Mouse (Mus musculus) cerebellum, adult 2 months (tissue): ENCODE measurements around the gene Polr3gl. TPM values are rescaled to one million over a fixed set of nuclear protein-coding genes. Genes with fewer than 3 reads are reported as not detected.

Source experiments
- DNase-seq, 2 experiments: peaks; one replicate each; pipeline ENCODE4 v3.0.0; 2021
- H3K27ac ChIP-seq: fragments of 200-500 bp; 2 replicates; pipeline ENCODE4 v1.5.1; 2012; ENCODE audit warnings: low read length, control low read depth, inconsistent platforms; ENCODE audit not compliant: insufficient read depth
- H3K27me3 ChIP-seq: fragments of 200-500 bp; 2 replicates; pipeline ENCODE4 v1.6.1; 2012; ENCODE audit warnings: inconsistent platforms, mild to moderate bottlenecking, low read length, moderate library complexity; ENCODE audit not compliant: control insufficient read depth, insufficient read depth
- H3K4me1 ChIP-seq: fragments of 200-500 bp; 2 replicates; pipeline ENCODE4 v1.6.1; 2011; ENCODE audit warnings: low read length; ENCODE audit not compliant: control insufficient read depth, insufficient read depth
- H3K4me3 ChIP-seq: fragments of 200-500 bp; replicated peaks from 2 replicates; pipeline ENCODE3; 2011; ENCODE audit warnings: mild to moderate bottlenecking, low read depth, low read length, control low read depth; ENCODE audit not compliant: insufficient read depth
- CTCF ChIP-seq: fragments of 200-500 bp; IDR thresholded peaks from 2 replicates; pipeline ENCODE4 v1.5.1; 2011; ENCODE audit warnings: low read depth, mild to moderate bottlenecking, control low read depth, low read length, moderate library complexity, borderline replicate concordance; ENCODE audit not compliant: insufficient read depth
- POLR2A ChIP-seq: fragments of 200-500 bp; IDR thresholded peaks from 2 replicates; pipeline ENCODE4 v1.6.1; 2011; ENCODE audit warnings: low read length, control low read depth, borderline replicate concordance; ENCODE audit not compliant: insufficient read depth
- WGBS: fragments of 180-500 bp; shearing (Covaris S2); methylation state at CpG from one replicate; pipeline ENCODE4 v1.1.7; 2018; 5-methylcytosine and 5-hydroxymethylcytosine counted together
- polyA plus RNA-seq: library from polyadenylated mRNA; depleted of rRNA; stranded (reverse); fragments of >200 nt; gene quantifications from 2 replicates; pipeline ENCODE4 v1.2.3, GENCODE M21; 2012

Gene Polr3gl
- polyA plus RNA-seq, 1 experiment, result 55.5 TPM

DNA sequence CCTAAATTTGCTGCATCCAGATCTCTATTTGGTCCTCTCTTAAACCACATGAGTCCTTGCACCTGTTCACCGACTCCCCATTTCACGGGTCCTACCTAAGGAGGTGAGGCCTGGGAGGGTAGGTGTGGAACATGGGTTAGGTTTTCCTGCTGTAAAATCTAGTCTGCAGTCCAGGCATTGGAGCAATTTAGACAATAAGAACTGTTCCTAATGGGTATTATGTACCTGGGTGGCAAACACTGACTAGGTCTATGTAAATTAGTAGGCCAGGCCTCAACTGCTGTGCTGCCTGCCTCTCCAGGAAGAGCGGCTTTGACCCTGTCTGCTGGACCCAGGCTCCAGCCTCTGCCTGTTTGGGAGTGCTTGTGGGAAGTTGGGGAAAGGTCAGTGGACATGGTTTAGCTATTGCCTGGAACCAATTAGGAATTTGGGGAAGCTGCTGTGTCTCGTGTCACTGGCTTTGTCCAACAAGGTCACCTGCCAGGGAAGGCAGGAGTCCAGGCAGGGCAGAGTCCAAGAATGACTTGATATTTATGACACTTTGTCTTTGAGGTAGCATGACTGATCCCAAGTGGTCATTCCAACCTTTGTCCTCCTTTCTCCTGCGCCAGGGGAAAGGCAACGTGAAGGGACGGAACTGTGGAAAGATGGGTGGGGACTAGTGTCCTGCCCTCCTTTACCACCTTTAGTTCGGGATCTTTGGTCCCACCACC lies 18.6 kb downstream of the Polr3gl start:
- no peak overlapping the region for H3K27ac ChIP-seq
- WGBS, result 92% methylated on average over 8 of the region's 8 CpGs
- peaks cover 9% of the 10 kb centered on the region for H3K4me1 ChIP-seq
- no peak for DNase-seq
- H3K27me3 ChIP-seq, result no peaks in the 10 kb centered on the region
- H3K4me3 ChIP-seq, result no peak overlapping the region
- TF ChIP-seq POLR2A (no peak), CTCF (no peak)

- H3K27me3 ChIP-seq, result no peaks in the 10 kb centered on the region
- DNase-seq, result no peak
- H3K27ac ChIP-seq, result no peak overlapping the region
- H3K4me1 ChIP-seq, result peaks cover 9% of the 10 kb centered on the region
- 90% methylated on average over 19 of the region's 19 CpGs for WGBS
- TF ChIP-seq CTCF, result no peak
- TF ChIP-seq POLR2A, result no peak
- H3K4me3 ChIP-seq, result no peak overlapping the region
Observed at GRCm38 (mm10) chr3:96573611-96574511, 20.1 kb downstream of the Polr3gl start.

GRCm38 (mm10) chr3:96571896-96572698 lies 21.9 kb downstream of the Polr3gl start:
- no peak for TF ChIP-seq CTCF
- TF ChIP-seq POLR2A, result no peak
- Histone ChIP-seq H3K4me3 (no peak overlapping the region), H3K4me1 (peaks cover 5% of the 10 kb centered on the region), H3K27ac (no peak overlapping the region), H3K27me3 (no peaks in the 10 kb centered on the region)
- no peak for DNase-seq
- 67% methylated on average over 16 of the region's 16 CpGs for WGBS

GRCm38 (mm10) chr3:96571336-96571735 lies 22.6 kb downstream of the Polr3gl start:
- H3K27ac ChIP-seq, result no peak overlapping the region

DNA sequence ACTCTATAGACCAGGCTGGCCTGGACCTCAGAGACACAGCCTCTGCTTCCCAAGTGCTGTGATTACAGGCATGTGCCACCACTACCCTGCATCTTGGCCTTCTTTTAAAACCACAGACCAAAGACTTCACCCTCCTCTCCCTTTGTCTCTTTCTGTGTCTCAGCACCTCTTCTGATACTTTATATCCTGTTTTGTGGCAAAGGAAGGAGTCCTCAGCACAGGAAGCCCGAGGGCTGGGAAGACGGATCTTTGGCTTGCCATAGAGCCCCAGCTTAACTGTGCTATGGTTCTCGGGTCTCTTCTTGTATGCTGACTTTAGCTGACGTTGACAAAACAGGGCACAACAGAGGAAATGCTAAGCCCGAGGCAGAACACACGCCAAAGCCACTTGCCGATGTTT lies 23.3 kb downstream of the Polr3gl start:
- H3K27me3 ChIP-seq, result no peaks in the 10 kb centered on the region
- no peak for DNase-seq
- H3K27ac ChIP-seq, result no peak overlapping the region
- WGBS, result 87% methylated on average over 7 of the region's 7 CpGs
- H3K4me3 ChIP-seq, result no peak overlapping the region
- TF ChIP-seq CTCF (no peak), POLR2A (no peak)
- H3K4me1 ChIP-seq, result no peaks in the 10 kb centered on the region

More at GRCm38 (mm10) chr3:96571336-96571735, 22.6 kb downstream of the Polr3gl start:
- DNase-seq, result no peak
- Histone ChIP-seq H3K4me1 (no peaks in the 10 kb centered on the region; the same call in 1 of the 2 replicates), H3K4me3 (no peak overlapping the region), H3K27me3 (no peaks in the 10 kb centered on the region)
- TF ChIP-seq CTCF (no peak), POLR2A (no peak)
- 87% methylated on average over 2 of the region's 2 CpGs for WGBS

DNA sequence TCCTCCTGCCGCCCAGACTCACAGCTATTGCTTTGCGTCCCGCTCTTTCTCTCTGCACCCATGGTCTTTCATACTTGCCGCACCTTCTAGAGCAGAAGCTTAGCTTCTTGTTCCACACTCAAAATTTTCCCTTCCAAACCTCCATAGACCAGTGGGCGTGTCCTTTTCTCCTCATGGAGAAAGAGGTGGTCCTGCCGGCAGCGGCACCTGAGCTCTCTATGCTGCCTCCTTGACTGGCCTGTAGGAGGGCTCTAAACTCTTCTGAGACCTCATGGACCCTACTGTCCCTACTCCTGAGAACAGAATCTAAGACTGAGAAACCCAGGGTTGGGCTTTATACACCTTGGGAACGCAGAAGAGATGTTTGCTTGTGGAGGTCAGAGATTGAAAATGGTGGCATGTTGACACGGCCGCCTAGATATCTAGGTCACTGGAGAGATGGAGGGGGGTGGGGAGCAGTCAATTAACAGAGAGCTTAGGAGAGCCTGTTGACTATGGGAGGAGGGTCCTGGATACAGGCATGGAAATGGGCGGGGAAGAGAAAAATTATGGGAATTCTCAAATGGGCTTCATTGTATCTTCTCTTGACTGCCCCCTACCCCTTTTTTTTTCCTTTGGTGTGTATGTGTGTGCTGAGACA lies 23.9 kb downstream of the Polr3gl start:
- no peak for TF ChIP-seq CTCF
- no peak for TF ChIP-seq POLR2A

DNA sequence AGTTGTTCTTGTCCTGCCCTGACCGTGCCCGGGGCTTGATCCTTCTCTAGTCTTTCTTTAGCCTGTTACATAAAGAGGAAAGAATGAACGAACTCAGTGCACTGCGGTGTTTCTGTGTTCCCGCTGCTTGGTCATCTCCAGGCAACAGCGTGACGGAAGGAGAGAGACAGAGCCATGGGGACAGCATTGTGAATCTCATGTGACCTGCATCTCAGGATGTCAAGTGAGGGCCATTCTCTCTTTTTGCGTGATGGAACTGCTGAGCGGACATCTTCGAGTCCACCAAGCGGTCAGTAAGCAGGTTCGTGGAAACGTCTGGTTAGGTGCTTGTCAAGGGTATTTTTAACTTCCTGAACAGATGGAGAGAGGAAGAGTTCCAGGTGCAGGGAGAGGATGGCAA lies 24.5 kb downstream of the Polr3gl start:
- Histone ChIP-seq H3K4me1 (no peaks in the 10 kb centered on the region), H3K4me3 (no peak overlapping the region), H3K27me3 (no peaks in the 10 kb centered on the region), H3K27ac (no peak overlapping the region)
- 75% methylated on average over 13 of the region's 13 CpGs for WGBS
- no peak for DNase-seq
- TF ChIP-seq POLR2A, result no peak
- TF ChIP-seq CTCF, result no peak

More for the DNA sequence above, 23.9 kb downstream of the Polr3gl start:
- Histone ChIP-seq H3K27me3 (no peaks in the 10 kb centered on the region), H3K4me3 (no peak overlapping the region), H3K27ac (no peak overlapping the region), H3K4me1 (no peaks in the 10 kb centered on the region)
- 89% methylated on average over 11 of the region's 11 CpGs for WGBS
- no peak for DNase-seq
